Mouse (Mus musculus) cortical plate, adult 2 months (tissue): ENCODE data around the gene Olfr11. TPM values are rescaled to one million over a fixed set of nuclear protein-coding genes. Genes with fewer than 3 reads are reported as not detected.

Experiments
- H3K27ac ChIP-seq: fragments of 200-500 bp; 2 replicates; pipeline ENCODE4 v1.5.1; 2012; ENCODE audit warnings: low read length, control low read depth, inconsistent platforms; ENCODE audit not compliant: insufficient read depth
- H3K4me1 ChIP-seq: fragments of 200-500 bp; 2 replicates; pipeline ENCODE4 v1.6.1; 2011; ENCODE audit warnings: low read length; ENCODE audit not compliant: control insufficient read depth, insufficient read depth
- H3K4me3 ChIP-seq: fragments of 200-500 bp; 2 replicates; pipeline ENCODE4 v1.5.1; 2011; ENCODE audit warnings: mild to moderate bottlenecking, low read length, control low read depth; ENCODE audit not compliant: insufficient read depth
- CTCF ChIP-seq: fragments of 200-500 bp; IDR thresholded peaks from 2 replicates; pipeline ENCODE4 v1.5.1; 2011; ENCODE audit warnings: mild to moderate bottlenecking, control low read depth, low read length; ENCODE audit not compliant: insufficient read depth; ENCODE audit errors: extremely low read depth
- POLR2A ChIP-seq: fragments of 200-500 bp; IDR thresholded peaks from 2 replicates; pipeline ENCODE4 v1.6.1; 2011; ENCODE audit warnings: mild to moderate bottlenecking, low read length, control low read depth; ENCODE audit not compliant: insufficient read depth; ENCODE audit errors: extremely low read depth
- polyA plus RNA-seq: library from polyadenylated mRNA; depleted of rRNA; stranded (reverse); fragments of >200 nt; gene quantifications from 2 replicates; pipeline ENCODE4 v1.2.3, GENCODE M21; 2012; rRNA removed

Olfr11 gene
- polyA plus RNA-seq = 0.06 TPM in 1 of 2 replicates, not detected in the other

GRCm38 (mm10) chr13:21642418-21642817 lies at the start of gene Olfr11:
Gene Olfr11 (minus strand): TSS chr13:21642518.
- H3K27ac ChIP-seq = no peak within 1 kb of the TSS
- H3K4me1 ChIP-seq = no peaks in the 10 kb centered on the region
- TF ChIP-seq CTCF = no peak
- TF ChIP-seq POLR2A = no peak
- no peak within 1 kb of the TSS for H3K4me3 ChIP-seq

- Histone ChIP-seq H3K4me3 (no peak within 1 kb of the TSS), H3K4me1 (no peaks in the 10 kb centered on the region), H3K27ac (no peak within 1 kb of the TSS)
- TF ChIP-seq POLR2A (no peak), CTCF (no peak)
Measured at GRCm38 (mm10) chr13:21677305-21677704, 35.0 kb upstream of the Olfr11 start, which contains the start of gene Olfr1360. Gene Olfr1360 (minus strand): TSS chr13:21677405.

- no peak within 1 kb of the TSS for H3K4me3 ChIP-seq
- no peak within 1 kb of the TSS for H3K27ac ChIP-seq
- TF ChIP-seq CTCF (no peak), POLR2A (no peak)
- H3K4me1 ChIP-seq = no peaks in the 10 kb centered on the region
Measured at GRCm38 (mm10) chr13:21663286-21663685, 21.0 kb upstream of the Olfr11 start, which contains the start of gene Olfr1361. Gene Olfr1361 (minus strand): TSS chr13:21663386.

- H3K27ac ChIP-seq = no peak within 1 kb of the TSS
- H3K4me3 ChIP-seq = no peak within 1 kb of the TSS
- H3K4me1 ChIP-seq = no peaks in the 10 kb centered on the region
- no peak for TF ChIP-seq CTCF
- no peak for TF ChIP-seq POLR2A
Measured at GRCm38 (mm10) chr13:21613922-21614321, 28.4 kb downstream of the Olfr11 start, which contains the start of gene Olfr1362. Gene Olfr1362 (minus strand): TSS chr13:21614022.

- no peaks in the 10 kb centered on the region for H3K4me1 ChIP-seq
Measured at GRCm38 (mm10) chr13:21591618-21592017, 50.7 kb downstream of the Olfr11 start.

More at GRCm38 (mm10) chr13:21591618-21592017, 50.7 kb downstream of the Olfr11 start:
- TF ChIP-seq CTCF (no peak), POLR2A (no peak)
- no peak overlapping the region for H3K27ac ChIP-seq
- no peak overlapping the region for H3K4me3 ChIP-seq

Other genes with a start within 250 kb of the Olfr11 start
- 46.5 and 48.1 TPM in 2 replicates for gene Zkscan3, start 239.8 kb downstream of the Olfr11 start, polyA plus RNA-seq
- 2.3 and 3.1 TPM in 2 replicates for gene Pgbd1, start 201.5 kb downstream of the Olfr11 start, polyA plus RNA-seq
- gene Zscan26, start 188.8 kb downstream of the Olfr11 start, polyA plus RNA-seq = 66.4 and 70.2 TPM in 2 replicates
- gene Nkapl, start 174.0 kb downstream of the Olfr11 start, polyA plus RNA-seq = 0.40 and 0.44 TPM in 2 replicates
- gene Zkscan4, start 163.6 kb downstream of the Olfr11 start, polyA plus RNA-seq = 3.8 and 4.1 TPM in 2 replicates
- gene Gm10065, start 163.1 kb downstream of the Olfr11 start, polyA plus RNA-seq = not detected in 2 replicates
- gene AK157302, start 147.3 kb downstream of the Olfr11 start, polyA plus RNA-seq = 1.9 and 2.3 TPM in 2 replicates
- gene Gm11273, start 141.1 kb downstream of the Olfr11 start, polyA plus RNA-seq = 33.2 and 43.7 TPM in 2 replicates
- 6.7 and 7.0 TPM in 2 replicates for gene Zkscan8, start 111.4 kb downstream of the Olfr11 start, polyA plus RNA-seq
- not detected in 2 replicates for gene Olfr1366, start 99.7 kb downstream of the Olfr11 start, polyA plus RNA-seq
- not detected in 2 replicates for gene Olfr1535, start 82.6 kb downstream of the Olfr11 start, polyA plus RNA-seq
- gene Olfr1364, start 60.8 kb downstream of the Olfr11 start, polyA plus RNA-seq = not detected in 2 replicates
- not detected in 2 replicates for gene Olfr1362, start 28.5 kb downstream of the Olfr11 start, polyA plus RNA-seq
- gene Olfr1361, start 20.9 kb upstream of the Olfr11 start, polyA plus RNA-seq = not detected in 2 replicates
- not detected in 2 replicates for gene Olfr1360, start 34.9 kb upstream of the Olfr11 start, polyA plus RNA-seq
- not detected in 2 replicates for gene Olfr1359, start 55.6 kb upstream of the Olfr11 start, polyA plus RNA-seq
- 1.2 TPM in 1 of 2 replicates, not detected in the other for gene Hist1h2bl, start 73.6 kb upstream of the Olfr11 start, polyA plus RNA-seq
- 1.5 and 1.7 TPM in 2 replicates for gene Hist1h2ai, start 73.9 kb upstream of the Olfr11 start, polyA plus RNA-seq
- 0.91 and 3.1 TPM in 2 replicates for gene Hist1h3h, start 75.1 kb upstream of the Olfr11 start, polyA plus RNA-seq
- 0.77 TPM in 1 of 2 replicates, not detected in the other for gene Hist1h2bm, start 79.5 kb upstream of the Olfr11 start, polyA plus RNA-seq
- 2.3 and 2.4 TPM in 2 replicates for gene Hist1h4j, start 92.5 kb upstream of the Olfr11 start, polyA plus RNA-seq
- gene Hist1h4k, start 108.0 kb upstream of the Olfr11 start, polyA plus RNA-seq = 11.0 and 14.4 TPM in 2 replicates
- gene Hist1h2ak, start 111.3 kb upstream of the Olfr11 start, polyA plus RNA-seq = 0.70 and 1.7 TPM in 2 replicates
- gene Hist1h2bn, start 111.6 kb upstream of the Olfr11 start, polyA plus RNA-seq = 2.0 and 2.7 TPM in 2 replicates
- 0.21 and 0.25 TPM in 2 replicates for gene Hist1h1b, start 138.1 kb upstream of the Olfr11 start, polyA plus RNA-seq
- gene Hist1h3i, start 140.9 kb upstream of the Olfr11 start, polyA plus RNA-seq = 1.3 and 3.1 TPM in 2 replicates
- gene Hist1h2an, start 144.7 kb upstream of the Olfr11 start, polyA plus RNA-seq = not detected in 2 replicates
- gene Hist1h2bp, start 144.9 kb upstream of the Olfr11 start, polyA plus RNA-seq = 0.26 and 0.63 TPM in 2 replicates
- 1.2 and 1.7 TPM in 2 replicates for gene Hist1h2bq, start 167.7 kb upstream of the Olfr11 start, polyA plus RNA-seq
- gene Hist1h2ao, start 167.9 kb upstream of the Olfr11 start, polyA plus RNA-seq = not detected in 2 replicates
- gene Hist1h4m, start 169.2 kb upstream of the Olfr11 start, polyA plus RNA-seq = not detected in 2 replicates
- gene Hist1h4n, start 189.7 kb upstream of the Olfr11 start, polyA plus RNA-seq = 11.0 and 23.0 TPM in 2 replicates
- 2.4 and 3.5 TPM in 2 replicates for gene Hist1h2ap, start 191.0 kb upstream of the Olfr11 start, polyA plus RNA-seq
- gene Hist1h2br, start 191.2 kb upstream of the Olfr11 start, polyA plus RNA-seq = 0.34 and 0.92 TPM in 2 replicates